Mouse (Mus musculus) kidney, adult 11 months (tissue): ENCODE results near the gene Magea3.
"Not testable (repeated sequence)": the region's sequence is repeated elsewhere in the genome, so short reads cannot be mapped to it uniquely, and the experiment has no call there.

Experiments
- DNase-seq: peaks from one replicate; pipeline ENCODE4 v3.0.0; 2022

The Magea3 gene

DNA sequence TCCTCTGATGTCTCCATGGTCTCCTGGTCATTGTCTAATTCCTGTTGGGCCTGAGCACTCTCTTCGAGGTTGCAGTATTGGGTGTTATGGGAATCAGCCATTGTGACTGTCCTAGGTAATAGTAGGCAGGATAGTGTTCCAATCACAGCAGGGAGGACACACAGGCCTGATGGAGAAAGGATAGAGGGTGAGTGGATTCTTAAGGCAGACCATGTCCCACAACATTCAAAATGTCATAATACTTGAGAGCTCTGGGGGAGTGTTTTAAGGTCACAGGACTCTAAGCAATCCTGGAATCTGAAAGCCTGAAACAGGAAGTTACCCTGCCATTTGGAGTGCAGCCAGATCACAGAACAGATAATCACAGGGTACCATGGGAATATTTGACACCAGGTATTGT, at the start of gene Magea3:
Magea3 (minus strand) TSS at position 101 of the 400 bp plus-strand sequence.
- not testable (repeated sequence) for DNase-seq

DNA sequence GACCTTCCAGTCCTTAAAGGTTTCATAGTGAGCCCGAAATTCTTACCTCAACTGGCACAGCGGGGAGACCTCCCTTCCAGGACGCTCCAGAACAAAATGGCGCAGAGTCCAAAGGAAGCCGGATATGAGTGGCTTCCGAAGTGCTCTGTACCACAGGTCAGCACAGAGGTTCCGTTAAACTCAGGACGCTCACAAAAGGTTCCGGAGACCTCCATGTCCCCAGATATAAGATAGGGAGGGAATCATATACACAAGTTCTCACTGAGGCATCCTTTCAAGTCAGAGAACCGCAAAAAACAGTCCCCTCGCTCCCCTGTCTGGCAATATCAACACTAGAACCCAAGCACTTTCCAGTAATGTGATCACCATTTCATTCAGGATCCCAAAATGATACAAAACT, 46.4 kb upstream of the Magea3 start, which contains the start of gene Magea8:
Magea8 (minus strand) TSS at position 101 of the 400 bp plus-strand sequence.
- not testable (repeated sequence) for DNase-seq

DNA sequence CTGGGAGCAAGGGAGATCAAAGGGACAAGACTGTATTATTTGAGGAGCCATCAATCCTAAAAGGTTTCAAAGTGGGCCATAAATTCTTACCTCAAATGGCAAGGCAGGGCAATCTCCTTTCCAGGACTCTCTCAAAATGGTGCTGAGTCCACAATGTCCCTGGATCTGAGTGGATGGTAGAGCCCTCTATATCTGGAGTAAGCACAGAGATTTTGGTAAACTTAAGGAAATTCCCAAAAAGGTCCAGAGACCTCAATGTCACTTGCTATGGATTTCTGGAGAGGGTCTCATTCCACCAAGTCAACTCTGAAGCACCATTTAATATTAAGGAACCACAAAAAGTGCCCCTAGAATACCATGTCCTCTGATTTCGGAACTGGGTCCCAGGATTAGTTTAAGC, 13.4 kb downstream of the Magea3 start, which contains the start of gene Magea6:
Magea6 (minus strand) TSS at position 101 of the 400 bp plus-strand sequence.
- not testable (repeated sequence) for DNase-seq
